Mouse (Mus musculus) heart, embryonic 12.5 days (tissue): ENCODE measurements around the gene Git2. TPM values are rescaled to one million over a fixed set of nuclear protein-coding genes. Genes with fewer than 3 reads are reported as not detected.
A peak's percentile ranks its signal among the peaks of the same experiment; 100 is the strongest.

Experiments used
- ATAC-seq: fragments of 200-750 bp; cut with Nextera tagmentation; 2 replicates; pipeline ENCODE4 v1.8.0; 2017; ENCODE audit warnings: moderate TSS enrichment, moderate library complexity; ENCODE audit not compliant: insufficient number of reproducible peaks, low FRiP score
- H3K27ac ChIP-seq: fragments of 300-500 bp; sonication (generic); 2 replicates; pipeline ENCODE4 v1.5.1; 2016; ENCODE audit warnings: mild to moderate bottlenecking, moderate library complexity; ENCODE audit not compliant: poor library complexity, severe bottlenecking
- H3K27me3 ChIP-seq: fragments of 300-500 bp; sonication (generic); replicated peaks from 2 replicates; pipeline ENCODE4 v1.6.1; 2016; ENCODE audit warnings: mild to moderate bottlenecking, moderate library complexity
- H3K36me3 ChIP-seq: fragments of 300-500 bp; sonication (generic); 2 replicates; pipeline ENCODE4 v1.6.1; 2016; ENCODE audit warnings: mild to moderate bottlenecking, moderate library complexity
- H3K4me1 ChIP-seq: fragments of 300-500 bp; sonication (generic); replicated peaks from 2 replicates; pipeline ENCODE4 v1.6.1; 2016; ENCODE audit warnings: mild to moderate bottlenecking
- H3K4me2 ChIP-seq: fragments of 300-500 bp; sonication (generic); 2 replicates; pipeline ENCODE4 v1.6.1; 2016; ENCODE audit warnings: mild to moderate bottlenecking, moderate library complexity
- H3K4me3 ChIP-seq: fragments of 300-500 bp; sonication (generic); 2 replicates; pipeline ENCODE4 v1.5.1; 2016; ENCODE audit warnings: mild to moderate bottlenecking
- H3K9ac ChIP-seq: fragments of 300-500 bp; sonication (generic); 2 replicates; pipeline ENCODE4 v1.6.1; 2016; ENCODE audit warnings: mild to moderate bottlenecking, moderate library complexity
- H3K9me3 ChIP-seq: fragments of 300-500 bp; sonication (generic); replicated peaks from 2 replicates; pipeline ENCODE4 v1.6.1; 2016; ENCODE audit warnings: mild to moderate bottlenecking, moderate library complexity
- WGBS: fragments of 180-500 bp; shearing (Covaris S2); methylation state at CpG from one replicate; pipeline ENCODE4 v1.1.7; 2016; 5-methylcytosine and 5-hydroxymethylcytosine counted together
- polyA plus RNA-seq: library from polyadenylated mRNA; unstranded; fragments of >200 nt; fragmentation: Nextera tagmentation; extraction: Ambion mirVana; gene quantifications from 2 replicates; pipeline ENCODE4 v1.2.1, GENCODE M21; 2016

Git2 gene
- polyA plus RNA-seq, 1 experiment from 2014 or later = 36.4 TPM

GRCm38 (mm10) chr5:114764812-114765735 lies 10.2 kb downstream of the Git2 start:
- no peak overlapping the region; the same call in 1 of the 2 replicates for H3K9ac ChIP-seq
- H3K4me1 ChIP-seq = peaks cover 27% of the 10 kb centered on the region
- H3K27me3 ChIP-seq = no peaks in the 10 kb centered on the region
- no peak overlapping the region for H3K4me2 ChIP-seq
- no peaks in the 10 kb centered on the region for H3K9me3 ChIP-seq
- H3K27ac ChIP-seq = no peak overlapping the region
- H3K36me3 ChIP-seq = peaks cover 65% of the 10 kb centered on the region
- 87% methylated on average over 18 of the region's 18 CpGs for WGBS
- ATAC-seq = no peak
- no peak overlapping the region for H3K4me3 ChIP-seq

GRCm38 (mm10) chr5:114761980-114762379 lies 13.3 kb downstream of the Git2 start:
- Histone ChIP-seq H3K9me3 (no peaks in the 10 kb centered on the region), H3K4me1 (peaks cover 24% of the 10 kb centered on the region), H3K27ac (no peak overlapping the region; the same call in 1 of the 2 replicates), H3K36me3 (peaks cover 85% of the 10 kb centered on the region), H3K27me3 (no peaks in the 10 kb centered on the region), H3K4me3 (no peak overlapping the region), H3K4me2 (no peak overlapping the region), H3K9ac (no peak overlapping the region)
- peak; percentile 39; the same call in 1 of the 2 replicates for ATAC-seq
- 37% methylated on average over 8 of the region's 8 CpGs for WGBS

- 90% methylated on average over 5 of the region's 5 CpGs for WGBS
- no peaks in the 10 kb centered on the region for H3K9me3 ChIP-seq
- peaks cover 84% of the 10 kb centered on the region for H3K36me3 ChIP-seq
- no peak overlapping the region for H3K9ac ChIP-seq
- H3K4me1 ChIP-seq = peaks cover 16% of the 10 kb centered on the region
- ATAC-seq = no peak
- no peak overlapping the region for H3K4me3 ChIP-seq
- H3K27me3 ChIP-seq = no peaks in the 10 kb centered on the region
- no peak overlapping the region for H3K27ac ChIP-seq
- no peak overlapping the region for H3K4me2 ChIP-seq
These were observed 15.7 kb downstream of the Git2 start for GRCm38 (mm10) chr5:114759536-114760090.

GRCm38 (mm10) chr5:114753384-114753783 lies 21.9 kb downstream of the Git2 start:
- Histone ChIP-seq H3K36me3 (peaks cover 89% of the 10 kb centered on the region), H3K4me1 (no peaks in the 10 kb centered on the region), H3K4me2 (no peak overlapping the region), H3K27ac (no peak overlapping the region), H3K4me3 (no peak overlapping the region), H3K27me3 (no peaks in the 10 kb centered on the region), H3K9me3 (no peaks in the 10 kb centered on the region), H3K9ac (no peak overlapping the region)
- 90% methylated on average over 12 of the region's 12 CpGs for WGBS
- no peak for ATAC-seq

- H3K4me3 ChIP-seq = no peak overlapping the region
- no peak for ATAC-seq
- WGBS = 84% methylated on average over 10 of the region's 10 CpGs
- H3K9ac ChIP-seq = no peak overlapping the region
- H3K27ac ChIP-seq = no peak overlapping the region
- no peaks in the 10 kb centered on the region for H3K27me3 ChIP-seq
- H3K9me3 ChIP-seq = no peaks in the 10 kb centered on the region
- H3K4me1 ChIP-seq = no peaks in the 10 kb centered on the region
- no peak overlapping the region for H3K4me2 ChIP-seq
- H3K36me3 ChIP-seq = peaks cover 88% of the 10 kb centered on the region
These were observed 22.9 kb downstream of the Git2 start for GRCm38 (mm10) chr5:114752397-114752796.

GRCm38 (mm10) chr5:114750325-114750724 lies 25.0 kb downstream of the Git2 start:
- H3K27me3 ChIP-seq = no peaks in the 10 kb centered on the region
- ATAC-seq = no peak
- H3K4me1 ChIP-seq = 0 out of 2 replicates have a peak, but pooled peaks cover 3% of the 10 kb centered on the region
- no peak overlapping the region for H3K4me3 ChIP-seq
- H3K36me3 ChIP-seq = peaks cover 79% of the 10 kb centered on the region
- H3K9me3 ChIP-seq = no peaks in the 10 kb centered on the region
- whole genome bisulfite sequencing = 87% methylated on average over 10 of the region's 10 CpGs
- no peak overlapping the region for H3K9ac ChIP-seq
- no peak overlapping the region for H3K4me2 ChIP-seq
- H3K27ac ChIP-seq = no peak overlapping the region

GRCm38 (mm10) chr5:114747521-114747920 lies 27.8 kb downstream of the Git2 start:
- H3K27me3 ChIP-seq = no peaks in the 10 kb centered on the region
- peaks cover 21% of the 10 kb centered on the region for H3K4me1 ChIP-seq
- ATAC-seq = no peak
- H3K4me2 ChIP-seq = no peak overlapping the region
- H3K9me3 ChIP-seq = no peaks in the 10 kb centered on the region
- no peak overlapping the region for H3K4me3 ChIP-seq
- H3K9ac ChIP-seq = no peak overlapping the region
- no peak overlapping the region for H3K27ac ChIP-seq
- 84% methylated on average over 5 of the region's 5 CpGs for whole genome bisulfite sequencing
- peaks cover 80% of the 10 kb centered on the region for H3K36me3 ChIP-seq

- Histone ChIP-seq H3K27ac (no peak overlapping the region), H3K9me3 (no peaks in the 10 kb centered on the region), H3K27me3 (no peaks in the 10 kb centered on the region), H3K4me3 (no peak overlapping the region), H3K9ac (no peak overlapping the region), H3K36me3 (peaks cover 80% of the 10 kb centered on the region), H3K4me2 (no peak overlapping the region), H3K4me1 (peaks cover 21% of the 10 kb centered on the region)
- WGBS = 84% methylated on average over 4 of the region's 4 CpGs
- no peak for ATAC-seq
These were observed 28.4 kb downstream of the Git2 start for GRCm38 (mm10) chr5:114746886-114747285.

- Histone ChIP-seq H3K4me1 (peaks cover 25% of the 10 kb centered on the region), H3K9ac (no peak overlapping the region), H3K9me3 (no peaks in the 10 kb centered on the region), H3K36me3 (peaks cover 77% of the 10 kb centered on the region), H3K27me3 (no peaks in the 10 kb centered on the region), H3K4me2 (no peak overlapping the region), H3K27ac (no peak overlapping the region), H3K4me3 (no peak overlapping the region)
- no peak for ATAC-seq
- 91% methylated on average over 5 of the region's 5 CpGs for WGBS
These were observed 29.7 kb downstream of the Git2 start for GRCm38 (mm10) chr5:114745581-114745980.

GRCm38 (mm10) chr5:114743697-114744090 lies 31.6 kb downstream of the Git2 start:
- peaks cover 35% of the 10 kb centered on the region for H3K4me1 ChIP-seq
- H3K9me3 ChIP-seq = no peaks in the 10 kb centered on the region
- WGBS = 76% methylated on average over 8 of the region's 8 CpGs
- 0 out of 2 replicates have a peak overlapping the region, but pooled peaks have one; percentile 29 for H3K9ac ChIP-seq
- no peaks in the 10 kb centered on the region for H3K27me3 ChIP-seq
- peaks cover 73% of the 10 kb centered on the region for H3K36me3 ChIP-seq
- H3K27ac ChIP-seq = no peak overlapping the region
- no peak overlapping the region for H3K4me3 ChIP-seq
- ATAC-seq = no peak
- no peak overlapping the region for H3K4me2 ChIP-seq

GRCm38 (mm10) chr5:114742998-114743696 lies 32.2 kb downstream of the Git2 start:
- Histone ChIP-seq H3K27ac (no peak overlapping the region), H3K27me3 (no peaks in the 10 kb centered on the region)

More at GRCm38 (mm10) chr5:114742998-114743696, 32.2 kb downstream of the Git2 start:
- Histone ChIP-seq H3K36me3 (peaks cover 73% of the 10 kb centered on the region), H3K9me3 (no peaks in the 10 kb centered on the region), H3K4me2 (no peak overlapping the region), H3K9ac (no peak overlapping the region), H3K4me1 (peaks cover 41% of the 10 kb centered on the region), H3K4me3 (no peak overlapping the region)
- WGBS = 78% methylated on average over 13 of the region's 13 CpGs
- no peak for ATAC-seq
